Mouse (Mus musculus): ENCODE data around the gene Arid5a. TPM values are rescaled to one million over a fixed set of nuclear protein-coding genes. Genes with fewer than 3 reads are reported as not detected.
A peak's percentile ranks its signal among the peaks of the same experiment; 100 is the strongest.

Arid5a gene
- polyA plus RNA-seq, 1 experiment from 2014 or later: 13.7 TPM

DNA sequence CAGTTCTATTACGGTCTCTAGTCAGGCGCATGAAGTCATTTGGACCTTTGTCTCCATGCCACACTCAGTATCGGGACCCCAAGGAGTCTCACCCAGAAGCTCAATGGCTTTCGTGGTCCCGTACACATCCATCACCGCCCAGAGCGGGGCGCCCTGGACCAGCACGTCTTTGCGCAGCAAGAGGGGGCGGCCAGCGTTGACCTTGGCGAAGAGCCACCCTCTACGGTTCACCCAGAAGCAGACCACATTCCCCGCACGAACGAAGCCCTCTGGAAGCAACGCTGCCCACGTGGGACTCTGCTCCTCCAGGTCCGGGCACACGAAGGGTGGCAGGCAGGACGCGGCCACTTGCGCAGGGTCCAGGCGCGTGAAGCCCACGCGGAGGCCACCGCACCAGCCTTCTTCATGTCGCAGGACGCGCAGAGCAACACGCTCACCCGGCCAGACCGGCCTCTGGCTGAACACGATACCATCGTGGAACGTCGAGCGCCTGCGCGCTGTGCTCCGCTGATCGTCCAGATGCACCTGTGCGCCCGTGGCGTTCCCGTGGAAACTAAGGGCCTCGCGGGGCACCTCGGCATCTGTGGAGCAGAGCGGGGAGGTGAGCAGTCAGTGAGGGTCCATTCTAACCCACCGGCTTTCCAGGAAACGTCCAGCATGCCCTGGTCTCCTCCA, 38.3 kb upstream of the Arid5a start:
- Histone ChIP-seq H3K4me3 (ENCODE audit: low read depth, low read length) (peak overlapping the region; percentile 17), H3K9me3 (ENCODE audit: control insufficient read depth, low read length) (no peaks in the 10 kb centered on the region), H3K27me3 (replicated peaks; ENCODE audit: control insufficient read depth, insufficient read depth, low read length) (peaks cover 5% of the 10 kb centered on the region; the same call in 1 of the 2 replicates), H3K27ac (replicated peaks; ENCODE audit: low read depth, low read length) (no peak overlapping the region), H3K9ac (ENCODE audit: low read depth, low read length) (no peak overlapping the region), H3K36me3 (ENCODE audit: control insufficient read depth, insufficient read depth, low read length) (no peaks in the 10 kb centered on the region), H3K4me1 (ENCODE audit: control insufficient read depth, insufficient read depth, low read length) (no peaks in the 10 kb centered on the region), H3K4me2 (ENCODE audit: low read depth, low read length) (peak overlapping the region; percentile 42)
- ATAC-seq (ENCODE audit: low read depth) (no peak), DNase-seq (ENCODE audit: low spot score) (no peak)
- WGBS: 41% methylated on average over 40 of the region's 54 CpGs

DNA sequence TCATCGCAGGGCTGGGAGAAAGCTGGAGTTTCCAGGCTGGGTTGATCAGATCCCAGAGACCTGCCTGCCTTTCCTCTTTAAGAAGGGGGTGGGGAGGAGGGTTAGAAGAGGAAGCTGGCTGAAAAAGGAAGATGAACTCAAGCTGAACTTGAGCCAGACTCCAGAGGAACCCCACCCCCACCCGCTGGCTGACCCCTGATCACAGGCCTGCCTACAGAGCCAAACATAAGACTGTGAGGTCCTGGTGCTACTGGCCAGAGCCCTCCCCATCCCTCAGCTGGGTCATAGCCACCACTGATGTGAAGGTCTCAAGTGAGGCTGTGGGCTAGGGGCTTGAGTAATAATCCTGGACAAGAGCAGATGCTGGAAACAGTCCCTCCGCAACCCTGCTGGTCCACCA, 36.9 kb upstream of the Arid5a start:
- Histone ChIP-seq H3K4me2 (ENCODE audit: low read depth, low read length) (no peak overlapping the region), H3K9me3 (ENCODE audit: control insufficient read depth, low read length) (no peaks in the 10 kb centered on the region), H3K9ac (ENCODE audit: low read depth, low read length) (no peak overlapping the region), H3K36me3 (ENCODE audit: control insufficient read depth, insufficient read depth, low read length) (no peaks in the 10 kb centered on the region), H3K4me1 (ENCODE audit: control insufficient read depth, insufficient read depth, low read length) (no peaks in the 10 kb centered on the region), H3K27ac (replicated peaks; ENCODE audit: low read depth, low read length) (no peak overlapping the region), H3K4me3 (ENCODE audit: low read depth, low read length) (no peak overlapping the region), H3K27me3 (replicated peaks; ENCODE audit: control insufficient read depth, insufficient read depth, low read length) (peaks cover 5% of the 10 kb centered on the region; the same call in 1 of the 2 replicates)
- WGBS: 50% methylated on average over 3 of the region's 3 CpGs
- ATAC-seq (ENCODE audit: low read depth) (no peak), DNase-seq (ENCODE audit: low spot score) (peak; percentile 42)

DNA sequence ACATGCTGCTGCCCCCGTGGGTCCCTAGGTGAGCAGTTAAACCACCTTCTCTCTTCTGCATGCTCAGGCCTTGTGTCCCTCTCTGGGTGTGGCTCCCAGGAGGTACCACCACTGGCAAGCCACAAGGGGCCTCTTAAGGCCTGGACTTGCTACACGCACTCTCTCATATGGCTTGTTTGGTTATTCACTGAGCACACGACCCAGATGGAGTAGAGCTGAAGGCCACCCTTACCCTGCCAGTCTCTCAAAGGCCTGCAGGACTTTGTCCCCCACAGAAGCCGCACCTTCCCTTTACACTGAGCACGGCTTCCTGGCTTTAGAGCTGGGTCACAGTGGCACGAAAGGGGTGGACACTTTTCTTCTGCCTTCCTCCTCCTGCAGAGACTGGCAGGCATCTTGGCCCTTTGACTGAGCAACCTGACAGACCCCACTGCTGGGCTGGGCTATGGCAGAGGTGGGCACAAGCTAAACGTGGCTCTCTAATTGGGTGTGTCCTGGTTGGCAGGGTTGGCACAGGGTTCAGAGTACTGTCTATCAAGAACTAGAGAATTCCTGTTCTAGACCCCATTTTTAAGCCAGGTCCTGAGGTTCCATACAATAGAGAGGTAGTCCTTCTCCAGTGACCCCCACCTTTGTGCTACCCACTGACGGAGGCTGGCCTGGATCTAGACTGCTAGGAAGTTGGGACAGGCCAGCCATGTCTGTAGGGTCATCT, 35.9 kb upstream of the Arid5a start:
- H3K9ac ChIP-seq (ENCODE audit: low read depth, low read length): no peak overlapping the region
- DNase-seq (ENCODE audit: low spot score) (no peak), ATAC-seq (ENCODE audit: low read depth) (no peak)
- whole genome bisulfite sequencing: 69% methylated on average over 8 of the region's 8 CpGs
- H3K27me3 ChIP-seq (replicated peaks; ENCODE audit: control insufficient read depth, insufficient read depth, low read length): peaks cover 5% of the 10 kb centered on the region; the same call in 1 of the 2 replicates
- no peaks in the 10 kb centered on the region for H3K9me3 ChIP-seq (ENCODE audit: control insufficient read depth, low read length)
- no peak overlapping the region for H3K4me3 ChIP-seq (ENCODE audit: low read depth, low read length)
- no peak overlapping the region for H3K4me2 ChIP-seq (ENCODE audit: low read depth, low read length)
- H3K27ac ChIP-seq (replicated peaks; ENCODE audit: low read depth, low read length): no peak overlapping the region
- no peaks in the 10 kb centered on the region for H3K36me3 ChIP-seq (ENCODE audit: control insufficient read depth, insufficient read depth, low read length)
- H3K4me1 ChIP-seq (ENCODE audit: control insufficient read depth, insufficient read depth, low read length): no peaks in the 10 kb centered on the region

DNA sequence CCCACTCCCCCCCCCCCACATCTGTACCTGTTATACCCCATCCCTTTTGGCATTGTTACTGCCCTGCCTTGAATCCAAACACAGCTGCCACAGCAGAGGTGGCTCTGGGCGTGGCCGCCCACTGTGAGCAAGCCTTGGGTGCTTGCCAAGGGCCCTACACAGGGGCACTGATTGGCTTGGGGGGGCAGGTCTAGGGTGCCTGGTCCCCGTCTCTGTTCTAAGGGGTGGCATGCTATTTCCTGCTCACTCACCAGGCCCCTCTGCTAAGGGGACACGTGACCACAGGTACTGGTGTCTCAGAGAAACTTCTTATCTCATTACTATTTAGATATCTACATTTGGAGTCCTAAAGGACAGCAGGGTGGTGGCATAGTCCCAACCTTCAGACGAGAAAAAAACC, 35.0 kb upstream of the Arid5a start:
- 72% methylated on average over 5 of the region's 5 CpGs for WGBS
- Histone ChIP-seq H3K27me3 (replicated peaks; ENCODE audit: control insufficient read depth, insufficient read depth, low read length) (peaks cover 5% of the 10 kb centered on the region; the same call in 1 of the 2 replicates), H3K4me3 (ENCODE audit: low read depth, low read length) (no peak overlapping the region), H3K9me3 (ENCODE audit: control insufficient read depth, low read length) (no peaks in the 10 kb centered on the region), H3K36me3 (ENCODE audit: control insufficient read depth, insufficient read depth, low read length) (no peaks in the 10 kb centered on the region), H3K9ac (ENCODE audit: low read depth, low read length) (no peak overlapping the region), H3K4me1 (ENCODE audit: control insufficient read depth, insufficient read depth, low read length) (no peaks in the 10 kb centered on the region), H3K27ac (replicated peaks; ENCODE audit: low read depth, low read length) (no peak overlapping the region), H3K4me2 (ENCODE audit: low read depth, low read length) (no peak overlapping the region)
- no peak for DNase-seq (ENCODE audit: low spot score)
- 0 out of 2 replicates have a peak, but pooled peaks have one; percentile 5 for ATAC-seq (ENCODE audit: low read depth)

- peaks cover 5% of the 10 kb centered on the region; the same call in 1 of the 2 replicates for H3K27me3 ChIP-seq (replicated peaks; ENCODE audit: control insufficient read depth, insufficient read depth, low read length)
- H3K9ac ChIP-seq (ENCODE audit: low read depth, low read length): no peak overlapping the region
- no peak overlapping the region for H3K4me2 ChIP-seq (ENCODE audit: low read depth, low read length)
- no peaks in the 10 kb centered on the region for H3K4me1 ChIP-seq (ENCODE audit: control insufficient read depth, insufficient read depth, low read length)
- no peak overlapping the region for H3K27ac ChIP-seq (replicated peaks; ENCODE audit: low read depth, low read length)
- no peaks in the 10 kb centered on the region for H3K9me3 ChIP-seq (ENCODE audit: control insufficient read depth, low read length)
- ATAC-seq (ENCODE audit: low read depth) (no peak), DNase-seq (ENCODE audit: low spot score) (no peak)
- no peak overlapping the region for H3K4me3 ChIP-seq (ENCODE audit: low read depth, low read length)
- H3K36me3 ChIP-seq (ENCODE audit: control insufficient read depth, insufficient read depth, low read length): no peaks in the 10 kb centered on the region
- 20% methylated on average over 9 of the region's 9 CpGs for WGBS
These were observed 34.2 kb upstream of the Arid5a start for GRCm38 (mm10) chr1:36273288-36273687.

GRCm38 (mm10) chr1:36274455-36274854, 33.1 kb upstream of the Arid5a start, which contains the start of gene Neurl3:
TSS of gene Neurl3 (minus strand) at chr1:36274679.
- DNase-seq (ENCODE audit: low spot score) (no peak), ATAC-seq (ENCODE audit: low read depth) (no peak)
- no peak within 1 kb of the TSS for H3K9ac ChIP-seq (ENCODE audit: low read depth, low read length)
- H3K4me2 ChIP-seq (ENCODE audit: low read depth, low read length): no peak within 1 kb of the TSS
- H3K27me3 ChIP-seq (replicated peaks; ENCODE audit: control insufficient read depth, insufficient read depth, low read length): 0 out of 2 replicates have a peak, but pooled peaks cover 1% of the 10 kb centered on the region
- H3K4me1 ChIP-seq (ENCODE audit: control insufficient read depth, insufficient read depth, low read length): no peaks in the 10 kb centered on the region
- no peak within 1 kb of the TSS for H3K27ac ChIP-seq (replicated peaks; ENCODE audit: low read depth, low read length)
- no peaks in the 10 kb centered on the region for H3K36me3 ChIP-seq (ENCODE audit: control insufficient read depth, insufficient read depth, low read length)
- no peak within 1 kb of the TSS for H3K4me3 ChIP-seq (ENCODE audit: low read depth, low read length)
- H3K9me3 ChIP-seq (ENCODE audit: control insufficient read depth, low read length): no peaks in the 10 kb centered on the region
- 84% methylated on average over 5 of the region's 5 CpGs for WGBS

DNA sequence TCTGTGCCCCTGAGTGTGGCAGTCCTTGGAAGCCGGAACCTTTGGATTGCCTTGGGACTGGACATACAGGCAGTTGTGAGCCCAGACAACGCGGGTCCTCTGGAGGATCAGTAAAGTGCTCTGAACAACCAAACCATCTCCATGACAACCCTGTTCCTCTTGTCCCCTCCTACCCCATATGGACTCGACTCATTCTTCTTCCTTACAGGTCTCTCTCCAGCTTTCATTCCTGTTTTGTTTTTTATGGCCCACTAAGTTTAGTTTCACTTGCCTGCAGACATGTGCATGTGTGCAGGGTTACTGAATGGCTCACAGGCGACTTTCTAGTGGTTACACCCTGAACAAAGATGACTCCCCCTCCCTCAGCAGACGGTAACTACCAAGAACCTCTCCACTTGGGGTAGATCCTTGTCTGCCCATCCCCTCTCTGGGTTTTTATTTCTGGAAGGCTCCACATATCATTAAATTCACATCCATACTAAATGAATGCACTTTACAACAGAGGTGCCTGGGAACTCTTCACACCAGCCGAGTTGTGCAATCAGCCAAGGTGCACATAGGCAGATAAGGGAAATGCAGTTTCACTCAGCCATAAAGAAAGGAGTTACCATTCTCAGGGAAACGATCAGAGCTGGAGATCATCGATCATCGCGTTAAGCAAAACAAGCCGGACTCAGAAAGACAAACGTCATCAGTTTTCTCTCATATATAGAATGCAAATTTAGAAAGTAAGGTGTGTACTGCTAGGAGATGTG, 31.7 kb upstream of the Arid5a start:
- Histone ChIP-seq H3K4me3 (ENCODE audit: low read depth, low read length) (no peak overlapping the region), H3K4me2 (ENCODE audit: low read depth, low read length) (no peak overlapping the region), H3K27ac (replicated peaks; ENCODE audit: low read depth, low read length) (no peak overlapping the region), H3K36me3 (ENCODE audit: control insufficient read depth, insufficient read depth, low read length) (no peaks in the 10 kb centered on the region), H3K4me1 (ENCODE audit: control insufficient read depth, insufficient read depth, low read length) (no peaks in the 10 kb centered on the region), H3K27me3 (replicated peaks; ENCODE audit: control insufficient read depth, insufficient read depth, low read length) (no peaks in the 10 kb centered on the region), H3K9me3 (ENCODE audit: control insufficient read depth, low read length) (no peaks in the 10 kb centered on the region), H3K9ac (ENCODE audit: low read depth, low read length) (no peak overlapping the region)
- DNase-seq (ENCODE audit: low spot score): no peak
- WGBS: 76% methylated on average over 13 of the region's 13 CpGs
- no peak for ATAC-seq (ENCODE audit: low read depth)

- H3K27me3 ChIP-seq (replicated peaks; ENCODE audit: control insufficient read depth, insufficient read depth, low read length): no peaks in the 10 kb centered on the region
- no peaks in the 10 kb centered on the region for H3K9me3 ChIP-seq (ENCODE audit: control insufficient read depth, low read length)
- DNase-seq (ENCODE audit: low spot score) (peak; percentile 28), ATAC-seq (ENCODE audit: low read depth) (peak; percentile 9; the same call in 1 of the 2 replicates)
- no peak overlapping the region for H3K4me2 ChIP-seq (ENCODE audit: low read depth, low read length)
- no peak overlapping the region for H3K9ac ChIP-seq (ENCODE audit: low read depth, low read length)
- H3K36me3 ChIP-seq (ENCODE audit: control insufficient read depth, insufficient read depth, low read length): no peaks in the 10 kb centered on the region
- H3K4me1 ChIP-seq (ENCODE audit: control insufficient read depth, insufficient read depth, low read length): no peaks in the 10 kb centered on the region
- no peak overlapping the region for H3K27ac ChIP-seq (replicated peaks; ENCODE audit: low read depth, low read length)
- 25% methylated on average over 7 of the region's 7 CpGs for WGBS
- no peak overlapping the region for H3K4me3 ChIP-seq (ENCODE audit: low read depth, low read length)
These were observed 30.1 kb upstream of the Arid5a start for GRCm38 (mm10) chr1:36277267-36278060.

Measured in embryonic facial prominence, embryonic 14.5 days (tissue).